Mouse (Mus musculus) cerebral cortex, adult 2 months (tissue): Measurements from ENCODE around the gene Gm10340.

Source experiments
- WGBS: fragments of 180-500 bp; shearing (Covaris S2); methylation state at CpG from one replicate; pipeline ENCODE4 v1.1.7; 2018; 5-methylcytosine and 5-hydroxymethylcytosine counted together

Gm10340 gene

GRCm38 (mm10) chr14:3133697-3134096, at the start of gene Gm10340:
Gm10340 (plus strand) TSS chr14:3133997.
- 91% methylated on average over 2 of the region's 3 CpGs for WGBS

GRCm38 (mm10) chr14:3116051-3116450, 17.7 kb upstream of the Gm10340 start:
- WGBS, result 93% methylated on average over 25 of the region's 25 CpGs

GRCm38 (mm10) chr14:3187955-3188354, 54.2 kb downstream of the Gm10340 start, which contains the start of gene Gm5795:
Gm5795 (plus strand) TSS chr14:3188255.
- WGBS, result no CpG with 5 or more reads among the region's 2 CpGs
